Mouse (Mus musculus) stomach, embryonic 14.5 days (tissue): ENCODE data around the gene Ifnar2. TPM values are rescaled to one million over a fixed set of nuclear protein-coding genes. Genes with fewer than 3 reads are reported as not detected.
A peak's percentile ranks its signal among the peaks of the same experiment; 100 is the strongest.

Experiments used
- ATAC-seq: fragments of 200-750 bp; cut with Nextera tagmentation; 2 replicates; pipeline ENCODE4 v1.8.0; 2017; ENCODE audit warnings: low read depth, moderate TSS enrichment; ENCODE audit not compliant: insufficient number of reproducible peaks, insufficient read depth, low FRiP score
- H3K27ac ChIP-seq: fragments of 300-500 bp; sonication (generic); 2 replicates; pipeline ENCODE4 v1.5.1; 2014; ENCODE audit warnings: mild to moderate bottlenecking, low read length, moderate library complexity, mixed read lengths
- H3K27me3 ChIP-seq: fragments of 300-500 bp; sonication (generic); 2 replicates; pipeline ENCODE4 v1.6.1; 2014; ENCODE audit warnings: low read length, control low read depth, mixed read lengths; ENCODE audit not compliant: control insufficient read depth, insufficient read depth
- H3K36me3 ChIP-seq: fragments of 300-500 bp; sonication (generic); 2 replicates; pipeline ENCODE4 v1.6.1; 2014; ENCODE audit warnings: mild to moderate bottlenecking, control low read depth, low read length, moderate library complexity, mixed read lengths; ENCODE audit not compliant: control insufficient read depth, insufficient read depth
- H3K4me1 ChIP-seq: fragments of 300-500 bp; sonication (generic); 2 replicates; pipeline ENCODE4 v1.6.1; 2014; ENCODE audit warnings: low read length, control low read depth, mixed read lengths; ENCODE audit not compliant: control insufficient read depth, insufficient read depth
- H3K4me2 ChIP-seq: fragments of 300-500 bp; sonication (generic); replicated peaks from 2 replicates; pipeline ENCODE4 v1.6.1; 2014; ENCODE audit warnings: low read depth, low read length, control low read depth
- H3K4me3 ChIP-seq: fragments of 300-500 bp; sonication (generic); 2 replicates; pipeline ENCODE4 v1.5.1; 2014; ENCODE audit warnings: low read depth, low read length, control low read depth
- H3K9ac ChIP-seq: fragments of 300-500 bp; sonication (generic); replicated peaks from 2 replicates; pipeline ENCODE4 v1.6.1; 2014; ENCODE audit warnings: low read depth, mild to moderate bottlenecking, control low read depth, low read length, moderate library complexity, mixed read lengths
- H3K9me3 ChIP-seq: fragments of 300-500 bp; sonication (generic); 2 replicates; pipeline ENCODE4 v1.6.1; 2016; ENCODE audit warnings: low read depth, low read length, control low read depth; ENCODE audit not compliant: control insufficient read depth
- WGBS: fragments of 180-500 bp; shearing (Covaris S2); extraction: QIAGEN DNeasy Blood & Tissue Kit; methylation state at CpG from one replicate; pipeline ENCODE4 v1.1.7; 2014; 5-methylcytosine and 5-hydroxymethylcytosine counted together
- polyA plus RNA-seq: library from polyadenylated mRNA; unstranded; fragments of >200 nt; fragmentation: Nextera tagmentation; extraction: Ambion mirVana; gene quantifications from 2 replicates; pipeline ENCODE4 v1.2.1, GENCODE M21; 2014

Ifnar2 gene
- polyA plus RNA-seq, 1 experiment from 2014 or later: 50.8 TPM

- H3K36me3 ChIP-seq: no peaks in the 10 kb centered on the region
- no peak overlapping the region for H3K4me2 ChIP-seq
- no peaks in the 10 kb centered on the region for H3K27me3 ChIP-seq
- H3K9me3 ChIP-seq: no peaks in the 10 kb centered on the region
- H3K4me3 ChIP-seq: no peak overlapping the region
- no peaks in the 10 kb centered on the region for H3K4me1 ChIP-seq
- H3K27ac ChIP-seq: no peak overlapping the region
- ATAC-seq: no peak
- H3K9ac ChIP-seq: no peak overlapping the region
- WGBS: 68% methylated on average over 5 of the region's 5 CpGs
Observed at GRCm38 (mm10) chr16:91337480-91337879, 35.1 kb upstream of the Ifnar2 start.

- H3K4me2 ChIP-seq: no peak overlapping the region
- H3K36me3 ChIP-seq: no peaks in the 10 kb centered on the region
- H3K4me1 ChIP-seq: no peaks in the 10 kb centered on the region
- H3K27me3 ChIP-seq: no peaks in the 10 kb centered on the region
- H3K27ac ChIP-seq: no peak overlapping the region
- H3K9ac ChIP-seq: no peak overlapping the region
- 65% methylated on average over 9 of the region's 9 CpGs for WGBS
- H3K4me3 ChIP-seq: no peak overlapping the region
- no peak for ATAC-seq
- no peaks in the 10 kb centered on the region for H3K9me3 ChIP-seq
Observed at GRCm38 (mm10) chr16:91346491-91346890, 26.1 kb upstream of the Ifnar2 start.

- H3K4me2 ChIP-seq: no peak overlapping the region
- H3K4me1 ChIP-seq: no peaks in the 10 kb centered on the region
- no peak overlapping the region for H3K27ac ChIP-seq
- 53% methylated on average over 20 of the region's 20 CpGs for WGBS
- H3K4me3 ChIP-seq: no peak overlapping the region
- ATAC-seq: no peak
- no peaks in the 10 kb centered on the region for H3K27me3 ChIP-seq
- no peaks in the 10 kb centered on the region for H3K36me3 ChIP-seq
- no peak overlapping the region for H3K9ac ChIP-seq
- H3K9me3 ChIP-seq: no peaks in the 10 kb centered on the region
Observed at GRCm38 (mm10) chr16:91347491-91348263, 24.9 kb upstream of the Ifnar2 start.

GRCm38 (mm10) chr16:91348264-91348565, 24.4 kb upstream of the Ifnar2 start:
- no peaks in the 10 kb centered on the region for H3K36me3 ChIP-seq
- no peaks in the 10 kb centered on the region for H3K9me3 ChIP-seq
- no peaks in the 10 kb centered on the region for H3K4me1 ChIP-seq
- no peak overlapping the region for H3K4me2 ChIP-seq
- no peak for ATAC-seq
- no peak overlapping the region for H3K9ac ChIP-seq
- no peak overlapping the region for H3K4me3 ChIP-seq
- no peaks in the 10 kb centered on the region for H3K27me3 ChIP-seq
- WGBS: 73% methylated on average over 14 of the region's 14 CpGs
- H3K27ac ChIP-seq: no peak overlapping the region

GRCm38 (mm10) chr16:91348588-91349330, 23.8 kb upstream of the Ifnar2 start:
- H3K9ac ChIP-seq: no peak overlapping the region
- H3K9me3 ChIP-seq: no peaks in the 10 kb centered on the region
- no peak overlapping the region for H3K4me3 ChIP-seq
- H3K4me1 ChIP-seq: no peaks in the 10 kb centered on the region
- no peaks in the 10 kb centered on the region for H3K36me3 ChIP-seq
- 74% methylated on average over 28 of the region's 28 CpGs for WGBS
- ATAC-seq: no peak
- no peak overlapping the region for H3K4me2 ChIP-seq
- no peaks in the 10 kb centered on the region for H3K27me3 ChIP-seq
- H3K27ac ChIP-seq: no peak overlapping the region

- 6% methylated on average over 7 of the region's 7 CpGs for WGBS
- H3K4me1 ChIP-seq: no peaks in the 10 kb centered on the region
- no peak for ATAC-seq
- no peak overlapping the region for H3K27ac ChIP-seq
- H3K9me3 ChIP-seq: no peaks in the 10 kb centered on the region
- H3K4me3 ChIP-seq: no peak overlapping the region
- no peak overlapping the region for H3K9ac ChIP-seq
- H3K36me3 ChIP-seq: no peaks in the 10 kb centered on the region
- H3K27me3 ChIP-seq: no peaks in the 10 kb centered on the region
- H3K4me2 ChIP-seq: no peak overlapping the region
Observed at GRCm38 (mm10) chr16:91352084-91352562, 20.5 kb upstream of the Ifnar2 start.

GRCm38 (mm10) chr16:91352749-91353148, 19.8 kb upstream of the Ifnar2 start:
- no peaks in the 10 kb centered on the region for H3K36me3 ChIP-seq
- H3K27me3 ChIP-seq: no peaks in the 10 kb centered on the region
- no peaks in the 10 kb centered on the region for H3K9me3 ChIP-seq
- H3K4me3 ChIP-seq: no peak overlapping the region
- 58% methylated on average over 7 of the region's 7 CpGs for WGBS
- no peak overlapping the region for H3K4me2 ChIP-seq
- H3K4me1 ChIP-seq: no peaks in the 10 kb centered on the region
- no peak overlapping the region for H3K27ac ChIP-seq
- no peak overlapping the region for H3K9ac ChIP-seq
- peak; percentile 83; the same call in 1 of the 2 replicates for ATAC-seq

- ATAC-seq: no peak
- no peaks in the 10 kb centered on the region for H3K4me1 ChIP-seq
Observed at GRCm38 (mm10) chr16:91353177-91353576, 19.4 kb upstream of the Ifnar2 start.

More at GRCm38 (mm10) chr16:91353177-91353576, 19.4 kb upstream of the Ifnar2 start:
- no peak overlapping the region for H3K9ac ChIP-seq
- H3K4me3 ChIP-seq: no peak overlapping the region
- H3K36me3 ChIP-seq: no peaks in the 10 kb centered on the region
- no peaks in the 10 kb centered on the region for H3K27me3 ChIP-seq
- WGBS: 82% methylated on average over 6 of the region's 6 CpGs
- H3K4me2 ChIP-seq: no peak overlapping the region
- no peaks in the 10 kb centered on the region for H3K9me3 ChIP-seq
- H3K27ac ChIP-seq: no peak overlapping the region
